Mouse (Mus musculus) testis, adult 2 months (tissue): ENCODE measurements around the gene Chpt1.

Experiments used
- CTCF ChIP-seq: fragments of 200-500 bp; IDR thresholded peaks from 2 replicates; pipeline ENCODE4 v1.5.1; 2012; ENCODE audit warnings: low read depth, mild to moderate bottlenecking, inconsistent platforms, low read length, moderate library complexity; ENCODE audit not compliant: control insufficient read depth, insufficient read depth, insufficient replicate concordance
- POLR2A ChIP-seq: fragments of 200-500 bp; IDR thresholded peaks from 2 replicates; pipeline ENCODE4 v1.6.1; 2012; ENCODE audit warnings: low read depth, mild to moderate bottlenecking, inconsistent platforms, low read length, moderate library complexity; ENCODE audit not compliant: control insufficient read depth

DNA sequence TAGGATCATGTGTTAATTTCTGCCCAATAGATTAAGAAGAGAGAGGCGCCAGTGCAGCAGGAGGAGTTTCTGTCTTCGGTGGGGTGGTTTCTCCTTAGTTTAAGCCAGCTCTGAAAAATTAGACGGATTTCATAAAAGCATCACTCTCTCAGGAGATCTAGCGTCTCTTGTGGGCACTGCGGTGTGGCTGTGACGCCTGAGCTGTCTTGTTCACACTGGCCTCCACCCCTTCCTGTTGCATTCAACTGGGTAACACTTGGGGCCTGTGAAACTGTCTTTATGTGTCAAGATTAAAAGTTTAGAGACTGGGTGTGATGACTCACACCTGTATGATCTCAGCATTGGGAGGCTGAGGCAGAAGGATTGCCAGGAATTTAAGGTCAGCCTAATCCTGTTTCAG is 75.9 kb downstream of the Chpt1 start:
- TF ChIP-seq CTCF (no peak), POLR2A (no peak)
